Mouse (Mus musculus): ENCODE results near the gene Fnbp1l. TPM values are rescaled to one million over a fixed set of nuclear protein-coding genes. Genes with fewer than 3 reads are reported as not detected.

The Fnbp1l gene
- total RNA-seq, 2 experiments from 2014 or later: 60.0 to 60.1 TPM

GRCm38 (mm10) chr3:122606105-122606801, 13.3 kb downstream of the Fnbp1l start:
- no peak for DNase-seq (ENCODE audit: low spot score in 2 of 2)

DNA sequence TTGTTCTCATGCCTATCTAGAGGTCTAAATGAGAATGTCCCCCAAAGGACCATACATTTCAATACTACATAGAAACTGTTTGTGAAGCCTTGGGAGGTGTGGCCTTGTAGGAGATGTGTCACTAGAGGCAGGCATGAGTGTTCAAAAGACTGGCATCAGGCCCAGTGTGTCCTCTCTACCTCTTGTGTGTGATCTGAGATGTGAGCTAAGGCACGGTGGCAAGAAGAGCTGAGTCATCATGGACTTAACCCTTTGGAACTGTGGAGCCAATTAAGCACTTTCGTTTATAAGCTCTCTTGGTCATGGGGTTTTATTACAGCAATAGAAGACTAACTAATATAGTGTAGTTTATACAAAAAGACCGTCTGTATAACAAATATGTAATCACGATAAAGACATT, 16.3 kb downstream of the Fnbp1l start:
- DNase-seq (ENCODE audit: low spot score in 2 of 2): no peak

GRCm38 (mm10) chr3:122602370-122602769, 17.1 kb downstream of the Fnbp1l start:
- no peak for DNase-seq (ENCODE audit: low spot score in 2 of 2)

DNA sequence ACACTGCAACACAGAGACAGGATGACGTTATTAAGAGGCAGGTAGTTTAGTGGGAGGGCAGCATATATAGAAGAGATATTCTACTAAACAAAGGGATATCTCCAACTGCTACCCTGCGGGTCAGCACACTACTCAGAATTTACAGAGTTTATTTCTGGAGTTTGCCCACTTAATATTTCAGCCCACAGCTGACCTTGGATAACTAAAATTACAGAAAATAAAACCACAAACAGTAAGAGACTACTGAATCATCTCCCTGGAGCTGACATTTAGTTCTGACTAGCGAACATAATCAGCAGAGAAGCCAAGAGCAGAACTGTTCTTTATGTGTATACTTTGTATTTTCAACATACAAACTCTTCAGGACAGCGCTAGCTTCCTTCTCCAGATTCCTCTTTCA, 20.2 kb downstream of the Fnbp1l start:
- no peak for DNase-seq (ENCODE audit: low spot score in 2 of 2)

GRCm38 (mm10) chr3:122590804-122591203, 28.7 kb downstream of the Fnbp1l start:
- DNase-seq (ENCODE audit: low spot score in 2 of 2): no peak

DNA sequence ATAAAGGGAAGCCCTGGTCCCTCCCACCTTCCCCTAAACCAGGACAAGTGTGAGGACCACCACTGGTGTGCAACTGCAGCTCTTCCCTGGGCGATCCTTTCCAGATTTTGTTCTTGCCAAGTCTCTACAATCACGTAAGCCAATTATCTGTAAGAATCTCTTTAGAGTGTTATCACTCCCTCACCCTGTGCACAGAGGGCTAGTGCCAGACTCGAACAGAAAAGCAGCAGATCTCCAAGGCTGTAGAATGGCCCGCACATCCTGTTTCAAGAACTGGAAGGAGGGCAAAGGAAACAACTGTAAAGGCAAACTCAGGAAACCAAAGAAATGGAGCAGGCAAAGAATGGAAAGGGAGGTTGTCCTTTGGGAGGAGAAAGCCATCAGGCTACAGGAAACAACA, 29.2 kb downstream of the Fnbp1l start:
- no peak for DNase-seq (ENCODE audit: low spot score in 2 of 2)

GRCm38 (mm10) chr3:122586918-122587641, 32.4 kb downstream of the Fnbp1l start:
- no peak for DNase-seq (ENCODE audit: low spot score in 2 of 2)

- DNase-seq (ENCODE audit: low spot score in 2 of 2): no peak
These were observed 42.2 kb downstream of the Fnbp1l start for GRCm38 (mm10) chr3:122577360-122577759.

GRCm38 (mm10) chr3:122574921-122575320, 44.6 kb downstream of the Fnbp1l start:
- no peak for DNase-seq (ENCODE audit: low spot score in 2 of 2)

- DNase-seq (ENCODE audit: low spot score in 2 of 2): peak; percentile 4 to 6
These were observed 45.9 kb downstream of the Fnbp1l start for GRCm38 (mm10) chr3:122573426-122574286.

DNA sequence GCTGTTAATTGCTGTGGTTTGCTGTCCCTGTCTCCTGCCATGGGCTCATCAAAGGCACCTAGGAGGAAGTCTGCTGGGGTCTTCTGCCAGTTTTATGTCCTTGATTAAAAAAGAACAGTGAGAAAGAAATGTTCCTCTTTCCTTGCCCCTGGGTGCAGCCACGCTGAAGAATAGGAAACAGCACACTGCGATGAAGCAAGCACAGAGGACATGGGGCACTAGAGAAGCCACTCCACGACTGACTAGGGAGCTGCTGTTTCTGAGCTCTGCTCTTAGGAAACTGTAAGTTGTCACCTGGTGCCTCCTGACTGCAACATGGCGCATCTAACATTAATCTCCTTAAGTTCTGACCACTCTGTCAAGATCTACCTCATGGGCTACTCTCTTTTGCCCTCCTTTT, 53.0 kb downstream of the Fnbp1l start:
- no peak for DNase-seq (ENCODE audit: low spot score in 2 of 2)

DNA sequence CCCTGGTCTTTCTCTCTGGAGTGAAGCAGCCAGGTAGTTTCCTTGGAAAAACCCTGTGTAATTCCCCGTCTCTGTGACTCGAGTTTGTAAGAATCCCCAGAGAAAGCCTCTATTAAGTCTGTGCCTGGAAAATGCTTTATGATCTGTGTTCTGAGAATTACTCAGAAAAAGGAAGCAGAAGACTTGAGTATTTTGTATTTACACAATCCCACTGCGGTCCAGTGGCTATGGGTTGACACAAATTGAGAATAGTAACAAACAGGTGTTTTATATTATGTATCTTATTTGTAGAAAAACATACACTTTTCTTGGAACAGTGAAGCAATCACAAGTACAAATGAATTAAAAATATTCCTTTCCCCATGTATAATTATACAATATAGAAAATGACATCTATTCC, 53.4 kb downstream of the Fnbp1l start:
- DNase-seq (ENCODE audit: low spot score in 2 of 2): no peak

GRCm38 (mm10) chr3:122565285-122565684, 54.2 kb downstream of the Fnbp1l start:
- no peak for DNase-seq (ENCODE audit: low spot score in 2 of 2)

GRCm38 (mm10) chr3:122557766-122558165, 61.7 kb downstream of the Fnbp1l start:
- DNase-seq (ENCODE audit: low spot score in 2 of 2): no peak

DNA sequence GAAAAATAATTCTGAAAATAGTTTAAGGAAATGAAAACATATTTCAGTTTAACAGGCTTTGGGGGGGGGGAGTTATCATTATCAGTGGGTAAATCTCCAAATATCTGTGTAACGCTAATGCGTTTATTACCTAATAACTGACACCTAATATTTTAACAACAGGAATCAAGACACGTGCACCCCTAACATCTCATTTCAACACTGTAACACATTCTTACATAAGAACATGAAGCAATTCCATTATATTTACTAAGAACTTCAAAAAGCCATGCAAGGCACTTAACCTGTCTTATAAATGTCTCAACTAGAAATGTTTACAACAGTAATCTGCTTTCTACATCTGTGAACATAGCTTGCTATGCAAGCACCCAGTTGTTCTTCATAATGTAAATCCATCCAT, 68.3 kb downstream of the Fnbp1l start:
- DNase-seq (ENCODE audit: low spot score in 2 of 2): no peak

DNA sequence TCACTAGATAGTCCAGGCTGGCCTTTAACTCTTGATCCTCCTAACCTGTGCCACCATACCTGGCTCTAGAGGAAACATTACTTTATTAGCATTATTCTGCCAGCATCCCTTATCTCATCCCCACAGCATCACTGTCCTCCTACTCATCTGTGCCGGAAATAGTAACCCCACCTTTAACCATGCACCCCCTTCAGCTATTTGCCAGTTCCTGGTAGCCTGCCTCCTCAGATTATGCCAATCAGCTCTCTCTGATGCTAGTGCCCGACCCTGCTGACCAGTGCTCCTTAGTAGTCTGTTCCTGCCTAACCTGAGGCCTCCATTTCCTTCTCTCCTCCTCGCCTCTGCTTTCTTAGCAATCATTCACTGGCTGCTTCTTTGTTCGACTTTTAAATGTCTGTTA, 72.0 kb downstream of the Fnbp1l start:
- no peak for DNase-seq (ENCODE audit: low spot score in 2 of 2)

DNA sequence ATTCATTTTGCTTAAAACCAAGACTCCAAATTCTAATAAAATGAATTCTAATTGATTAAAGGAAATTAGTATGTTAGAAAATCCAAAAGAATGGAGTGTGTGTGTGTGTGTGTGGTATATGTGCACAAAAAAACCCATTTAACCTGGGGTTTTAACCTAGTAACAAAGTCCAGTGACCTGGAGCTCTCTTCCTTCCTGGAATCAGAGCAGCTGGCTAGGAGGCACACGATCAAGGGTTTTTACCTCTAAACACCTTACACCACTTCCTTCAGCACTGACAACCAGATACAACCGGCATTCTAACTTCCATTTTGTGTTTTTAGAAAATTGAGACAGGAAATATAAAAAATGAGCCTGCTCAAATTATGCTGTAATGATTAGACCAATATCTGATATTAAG, 74.2 kb downstream of the Fnbp1l start:
- no peak for DNase-seq (ENCODE audit: low spot score in 2 of 2)

GRCm38 (mm10) chr3:122540918-122541317, 78.6 kb downstream of the Fnbp1l start:
- DNase-seq (ENCODE audit: low spot score in 2 of 2): no peak

- no peak for DNase-seq (ENCODE audit: low spot score in 2 of 2)
These were observed 79.4 kb downstream of the Fnbp1l start for GRCm38 (mm10) chr3:122539961-122540690.

GRCm38 (mm10) chr3:122538851-122539250, 80.7 kb downstream of the Fnbp1l start:
- no peak for DNase-seq (ENCODE audit: low spot score in 2 of 2)
